Mouse (Mus musculus) heart, adult 2 months (tissue): Measurements from ENCODE around the gene Zswim3. TPM values are rescaled to one million over a fixed set of nuclear protein-coding genes. Genes with fewer than 3 reads are reported as not detected.
A peak's percentile ranks its signal among the peaks of the same experiment; 100 is the strongest.

Experiments
- DNase-seq, 2 experiments: peaks; one replicate each; pipeline ENCODE4 v3.0.0; 2021
- H3K27ac ChIP-seq: fragments of 200-600 bp; 2 replicates; pipeline ENCODE4 v1.8.1; 2022
- H3K27me3 ChIP-seq: fragments of 200-500 bp; 2 replicates; pipeline ENCODE4 v1.6.1; 2012; ENCODE audit warnings: mild to moderate bottlenecking, low read length, inconsistent platforms, mixed read lengths; ENCODE audit not compliant: control insufficient read depth, insufficient read depth
- H3K36me3 ChIP-seq: fragments of 200-500 bp; 2 replicates; pipeline ENCODE4 v1.6.1; 2012; ENCODE audit warnings: low read length, inconsistent platforms; ENCODE audit not compliant: control insufficient read depth, insufficient read depth
- H3K4me1 ChIP-seq: fragments of 200-500 bp; 2 replicates; pipeline ENCODE4 v1.6.1; 2011; ENCODE audit warnings: low read length; ENCODE audit not compliant: control insufficient read depth, insufficient read depth
- H3K4me3 ChIP-seq: fragments of 200-600 bp; 2 replicates; pipeline ENCODE4 v1.8.1; 2022
- H3K79me2 ChIP-seq: fragments of 200-500 bp; replicated peaks from 2 replicates; pipeline ENCODE4 v1.6.1; 2012; ENCODE audit warnings: mild to moderate bottlenecking, inconsistent platforms, low read length, moderate library complexity, mixed read lengths; ENCODE audit not compliant: control insufficient read depth, insufficient read depth
- H3K9ac ChIP-seq: fragments of 200-500 bp; 2 replicates; pipeline ENCODE4 v1.6.1; 2012; ENCODE audit warnings: low read depth, mild to moderate bottlenecking, control low read depth, inconsistent platforms, low read length, mixed read lengths
- CTCF ChIP-seq: fragments of 200-600 bp; IDR thresholded peaks from 2 replicates; pipeline ENCODE4 v1.8.1; 2022; ENCODE audit warnings: antibody characterized with exemption, mild to moderate bottlenecking, moderate library complexity
- EP300 ChIP-seq: fragments of 200-500 bp; IDR thresholded peaks from 2 replicates; pipeline ENCODE4 v1.6.1; 2011; ENCODE audit warnings: low read depth, low read length, control low read depth; ENCODE audit not compliant: insufficient read depth
- POLR2A ChIP-seq: fragments of 200-500 bp; IDR thresholded peaks from 2 replicates; pipeline ENCODE4 v1.6.1; 2011; ENCODE audit warnings: mild to moderate bottlenecking, low read depth, low read length, control low read depth; ENCODE audit not compliant: insufficient read depth
- WGBS: fragments of 180-500 bp; shearing (Covaris S2); methylation state at CpG from one replicate; pipeline ENCODE4 v1.1.7; 2018; 5-methylcytosine and 5-hydroxymethylcytosine counted together
- intact Hi-C: fragments of 180-260 bp; cut with DNase I; formaldehyde crosslinking; loops from one replicate; pipeline ENCODE4 v1.15.1; 2025
- polyA plus RNA-seq: library from polyadenylated mRNA; depleted of rRNA; stranded (reverse); fragments of >200 nt; gene quantifications from 2 replicates; pipeline ENCODE4 v1.2.3, GENCODE M21; 2012
- total RNA-seq, 2 experiments: library from RNA; stranded (reverse); gene quantifications; 2 replicates each; pipeline ENCODE4 v1.2.3; 2021

The Zswim3 gene
- total and polyA plus RNA-seq, 3 experiments: 1.7 to 2.1 (median 2.1) TPM

DNA sequence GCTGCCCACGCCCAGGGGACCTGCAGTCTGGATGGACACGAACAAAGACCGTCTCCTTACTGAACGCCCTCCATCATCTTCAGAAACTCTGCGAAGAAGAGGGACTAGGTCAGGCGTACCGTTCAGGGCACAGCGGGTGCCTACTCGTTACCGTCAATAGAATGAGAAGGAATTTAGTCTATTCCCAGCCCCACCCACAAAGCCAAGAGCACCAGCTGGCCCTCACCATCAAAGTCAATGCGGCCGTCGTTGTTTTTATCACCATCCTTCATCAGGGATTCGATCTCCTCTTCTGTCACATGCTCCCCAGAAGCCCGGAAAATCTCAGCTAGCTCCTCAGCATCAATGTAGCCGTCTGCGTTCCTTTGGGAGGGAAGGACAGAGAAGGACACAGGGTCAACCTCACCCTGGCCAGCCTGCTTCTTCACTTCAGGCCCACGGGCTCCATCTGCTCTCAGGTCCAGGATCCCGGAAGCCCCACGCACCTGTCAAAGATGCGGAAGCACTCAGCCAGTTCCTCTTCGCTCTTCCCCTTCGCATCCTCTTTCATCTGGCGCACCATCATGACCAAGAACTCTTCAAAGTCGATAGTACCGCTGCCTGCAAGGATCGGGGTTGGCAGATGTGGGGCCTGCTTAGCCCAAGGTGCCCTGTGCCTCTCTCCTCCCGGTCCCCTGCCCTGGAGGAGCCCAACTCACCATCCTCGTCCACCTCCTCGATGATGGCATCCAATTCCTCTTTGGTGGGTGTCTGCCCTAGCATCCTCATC is 27.5 kb upstream of the Zswim3 start:
- no peak for DNase-seq
- H3K79me2 ChIP-seq: no peaks in the 10 kb centered on the region
- intact Hi-C loops: no loop called here
- H3K27ac ChIP-seq: no peak overlapping the region
- H3K9ac ChIP-seq: no peak overlapping the region
- no peak for TF ChIP-seq EP300
- TF ChIP-seq CTCF: no peak
- TF ChIP-seq POLR2A: no peak
- WGBS: 82% methylated on average over 30 of the region's 30 CpGs
- H3K36me3 ChIP-seq: no peaks in the 10 kb centered on the region
- no peaks in the 10 kb centered on the region; the same call in 1 of the 2 replicates for H3K4me1 ChIP-seq
- H3K27me3 ChIP-seq: no peaks in the 10 kb centered on the region
- no peak overlapping the region for H3K4me3 ChIP-seq

DNA sequence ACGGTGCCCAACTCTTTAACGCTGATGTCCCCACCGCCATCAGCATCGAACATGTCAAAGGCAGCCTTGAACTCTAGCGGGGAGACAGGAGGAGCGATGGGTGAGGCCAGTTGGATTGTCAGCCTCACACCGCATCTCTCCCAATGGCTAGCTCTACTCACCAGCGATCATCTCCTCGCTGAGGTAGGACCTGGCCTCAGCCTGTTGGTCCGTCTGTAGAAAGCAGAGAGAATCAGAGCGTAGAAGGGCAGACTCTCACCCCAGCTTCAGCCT is 26.9 kb upstream of the Zswim3 start:
- H3K4me1 ChIP-seq: no peaks in the 10 kb centered on the region; the same call in 1 of the 2 replicates
- TF ChIP-seq POLR2A (no peak), EP300 (no peak), CTCF (no peak)
- H3K79me2 ChIP-seq: no peaks in the 10 kb centered on the region
- H3K4me3 ChIP-seq: no peak overlapping the region
- H3K27me3 ChIP-seq: no peaks in the 10 kb centered on the region
- DNase-seq: no peak
- intact Hi-C loops: no loop called here
- no peak overlapping the region for H3K9ac ChIP-seq
- no peaks in the 10 kb centered on the region for H3K36me3 ChIP-seq
- 89% methylated on average over 11 of the region's 11 CpGs for WGBS
- no peak overlapping the region for H3K27ac ChIP-seq

DNA sequence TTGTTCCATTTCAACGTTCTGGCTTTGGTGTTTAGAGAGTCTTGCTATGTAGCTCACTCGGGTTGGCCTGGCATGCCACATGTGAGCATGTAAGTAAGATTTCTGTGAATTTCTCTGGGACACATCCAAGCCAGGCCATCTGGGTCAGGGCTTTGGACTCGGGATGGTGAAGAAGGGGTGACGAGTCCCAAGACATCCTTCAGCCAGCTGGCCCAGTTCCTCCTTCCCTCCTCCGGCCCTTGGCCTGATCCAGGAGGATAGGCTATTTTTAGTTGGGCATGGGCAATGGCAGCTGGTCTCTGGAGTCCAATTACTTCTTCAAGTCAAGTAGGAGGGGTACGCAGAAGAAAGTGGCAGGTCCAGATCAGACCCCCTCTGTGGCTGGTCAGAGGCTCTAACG is 26.1 kb upstream of the Zswim3 start:
- no peaks in the 10 kb centered on the region for H3K36me3 ChIP-seq
- DNase-seq: no peak
- no peak overlapping the region for H3K4me3 ChIP-seq
- no peaks in the 10 kb centered on the region for H3K79me2 ChIP-seq
- WGBS: 44% methylated on average over 7 of the region's 7 CpGs
- H3K9ac ChIP-seq: no peak overlapping the region
- TF ChIP-seq EP300 (no peak), POLR2A (no peak), CTCF (no peak)
- H3K27me3 ChIP-seq: no peaks in the 10 kb centered on the region
- no peak overlapping the region for H3K27ac ChIP-seq
- H3K4me1 ChIP-seq: no peaks in the 10 kb centered on the region; the same call in 1 of the 2 replicates
- intact Hi-C loops: no loop called here

DNA sequence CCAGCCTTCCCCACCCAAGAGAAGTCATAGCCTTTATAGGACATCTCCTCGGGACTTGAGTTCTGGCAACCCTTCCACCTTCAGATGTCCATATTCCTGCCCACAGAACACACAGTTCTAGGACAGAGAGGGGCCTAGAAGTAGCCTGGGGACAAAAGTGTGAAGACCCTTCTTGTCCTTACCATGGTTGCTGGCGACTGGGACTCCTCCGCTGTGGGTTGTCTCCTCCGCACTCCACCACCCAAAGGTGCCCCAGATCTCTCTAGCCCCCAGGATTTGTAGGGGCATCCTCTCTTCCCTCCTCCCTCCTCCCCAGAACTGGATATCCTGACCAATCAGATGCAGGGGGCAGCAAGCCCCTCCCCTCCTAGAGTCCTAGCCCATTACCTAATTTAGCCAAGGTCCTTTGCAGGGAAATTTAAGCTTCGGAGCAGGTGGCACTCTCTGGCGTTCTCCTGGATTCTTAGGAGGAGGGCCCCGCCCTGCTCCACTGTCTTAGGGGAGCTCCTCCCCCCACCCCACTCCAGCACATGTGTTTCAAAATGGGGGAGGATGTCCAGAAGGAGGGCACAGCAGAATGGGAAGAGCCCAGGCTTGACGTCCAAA is 25.3 kb upstream of the Zswim3 start, which contains the start of gene Tnnc2:
Tnnc2 (minus strand) TSS at position 487 of the 606 bp plus-strand sequence.
- TF ChIP-seq CTCF: no peak
- Histone ChIP-seq H3K36me3 (no peaks in the 10 kb centered on the region), H3K27me3 (no peaks in the 10 kb centered on the region), H3K79me2 (no peaks in the 10 kb centered on the region), H3K9ac (no peak within 1 kb of the TSS), H3K4me1 (no peaks in the 10 kb centered on the region; the same call in 1 of the 2 replicates), H3K4me3 (no peak within 1 kb of the TSS), H3K27ac (no peak within 1 kb of the TSS)
- DNase-seq: no peak
- intact Hi-C loops: no loop called here
- 71% methylated on average over 8 of the region's 8 CpGs for WGBS

DNA sequence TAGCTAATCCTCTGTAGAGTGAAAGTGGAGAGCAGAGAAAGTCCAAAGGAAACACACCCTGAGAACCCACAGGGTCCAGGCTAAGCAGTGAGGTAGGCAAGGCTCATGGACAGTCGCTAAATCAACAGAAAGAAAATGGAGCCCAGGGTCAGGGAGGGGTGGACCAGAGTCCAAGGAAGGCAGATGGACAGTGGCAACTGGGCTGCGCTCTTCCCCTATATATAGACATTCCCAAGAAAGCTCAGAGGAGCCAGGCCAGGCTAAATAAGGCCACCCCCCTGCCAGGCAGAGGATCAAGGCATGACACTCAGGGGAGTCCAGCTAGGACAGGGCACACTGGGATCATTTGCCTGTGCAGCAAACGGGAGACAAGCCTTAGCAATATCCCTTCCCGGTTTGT is 23.0 kb upstream of the Zswim3 start:
- no peak overlapping the region for H3K9ac ChIP-seq
- no peaks in the 10 kb centered on the region for H3K79me2 ChIP-seq
- intact Hi-C loops: no loop called here
- TF ChIP-seq POLR2A (no peak), CTCF (no peak), EP300 (no peak)
- H3K27ac ChIP-seq: no peak overlapping the region
- no peak overlapping the region for H3K4me3 ChIP-seq
- H3K4me1 ChIP-seq: peaks cover 7% of the 10 kb centered on the region
- 66% methylated on average over 4 of the region's 4 CpGs for WGBS
- no peaks in the 10 kb centered on the region for H3K27me3 ChIP-seq
- no peaks in the 10 kb centered on the region for H3K36me3 ChIP-seq
- DNase-seq: no peak

DNA sequence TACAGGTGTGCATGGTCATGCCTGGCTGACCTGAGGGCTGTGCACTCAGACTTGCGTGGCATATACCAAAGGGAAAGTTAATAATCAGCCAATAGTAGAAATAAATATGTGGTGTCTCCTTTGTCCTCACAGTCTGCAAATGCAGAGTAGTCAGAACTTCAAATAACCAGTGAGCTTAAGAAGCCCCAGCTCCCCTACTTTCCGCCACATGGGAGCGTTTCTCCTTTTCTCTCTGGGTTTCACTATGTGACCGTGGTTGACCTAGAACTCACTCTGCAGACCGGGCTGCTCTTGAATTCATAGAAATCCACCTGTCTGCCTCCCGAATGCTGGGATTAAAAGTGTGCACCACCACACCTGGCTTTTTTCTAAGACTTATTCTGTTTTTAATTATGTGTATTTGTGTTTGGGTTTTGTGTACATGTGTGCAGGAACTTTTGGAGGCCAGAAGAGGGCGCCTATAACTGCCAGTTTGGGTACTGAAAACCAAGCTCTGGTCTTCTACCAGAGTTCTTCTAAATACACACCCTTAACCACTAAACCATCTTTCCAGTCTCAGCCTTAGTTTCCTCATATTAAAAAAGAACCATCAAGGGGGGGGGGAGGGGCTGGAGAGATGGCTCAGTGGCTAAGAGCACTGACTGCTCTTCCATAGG is 20.8 kb upstream of the Zswim3 start:
- Histone ChIP-seq H3K79me2 (no peaks in the 10 kb centered on the region), H3K9ac (no peak overlapping the region), H3K4me1 (peaks cover 12% of the 10 kb centered on the region), H3K27me3 (no peaks in the 10 kb centered on the region), H3K27ac (no peak overlapping the region), H3K4me3 (no peak overlapping the region), H3K36me3 (peaks cover 3% of the 10 kb centered on the region; the same call in 1 of the 2 replicates)
- TF ChIP-seq EP300: no peak
- no peak for TF ChIP-seq POLR2A
- TF ChIP-seq CTCF: peak; percentile 53
- intact Hi-C loops: no loop called here
- WGBS: 80% methylated on average over 7 of the region's 7 CpGs
- no peak for DNase-seq
